Mouse (Mus musculus) myocyte (in vitro differentiated cells): ENCODE results near the gene Klk14. TPM values are rescaled to one million over a fixed set of nuclear protein-coding genes. Genes with fewer than 3 reads are reported as not detected.

ENCODE experiments used
- H3K27me3 ChIP-seq: one replicate; pipeline ENCODE4 v1.6.1; 2011; ENCODE audit not compliant: control insufficient read depth, insufficient read depth, insufficient read length
- H3K36me3 ChIP-seq: one replicate; pipeline ENCODE4 v1.6.1; 2011; ENCODE audit not compliant: control insufficient read depth, insufficient read depth
- H3K4me2 ChIP-seq: one replicate; pipeline ENCODE4 v1.6.1; 2011; ENCODE audit warnings: low read depth, control low read depth
- H3K4me3 ChIP-seq: one replicate; pipeline ENCODE4 v1.5.1; 2011; ENCODE audit warnings: mild to moderate bottlenecking, control low read depth, moderate library complexity
- H3K79me2 ChIP-seq: one replicate; pipeline ENCODE4 v1.6.1; 2011; ENCODE audit not compliant: control insufficient read depth, insufficient read depth
- H3ac ChIP-seq: one replicate; pipeline ENCODE4 v1.6.1; 2011; ENCODE audit not compliant: control insufficient read depth, insufficient read length
- CEBPB ChIP-seq: IDR thresholded peaks from 2 replicates; pipeline ENCODE4 v1.6.1; 2011; ENCODE audit warnings: mild to moderate bottlenecking, moderate library complexity; ENCODE audit not compliant: poor library complexity, insufficient read depth, severe bottlenecking
- E2F4 ChIP-seq: IDR thresholded peaks from one replicate; pipeline ENCODE4 v1.6.1; 2011; ENCODE audit warnings: mild to moderate bottlenecking, control low read depth, moderate library complexity; ENCODE audit not compliant: insufficient read depth
- MYOD1 ChIP-seq, 3 experiments: IDR thresholded peaks; one replicate each; pipeline ENCODE4 v1.6.1; 2011; ENCODE audit warnings: control low read depth in 2 of 3, low read depth in 2 of 3, mild to moderate bottlenecking in 2 of 3, moderate library complexity in 1 of 3; ENCODE audit not compliant: insufficient read length in 2 of 3, control insufficient read depth in 1 of 3
- MYOG ChIP-seq, 3 experiments: IDR thresholded peaks; one replicate each; pipeline ENCODE4 v1.6.1; 2011; ENCODE audit warnings: control low read depth in 2 of 3, low read depth in 2 of 3, mild to moderate bottlenecking in 2 of 3; ENCODE audit not compliant: insufficient read length in 2 of 3, control insufficient read depth in 1 of 3, insufficient read depth in 1 of 3
- POLR2A ChIP-seq: IDR thresholded peaks from one replicate; pipeline ENCODE4 v1.6.1; 2011; ENCODE audit warnings: low read depth, mild to moderate bottlenecking, control low read depth, moderate library complexity; ENCODE audit not compliant: insufficient read length
- POLR2AphosphoS2 ChIP-seq: IDR thresholded peaks from one replicate; pipeline ENCODE4 v1.6.1; 2011; ENCODE audit warnings: low read depth, control low read depth; ENCODE audit not compliant: insufficient read length
- REST ChIP-seq: IDR thresholded peaks from one replicate; pipeline ENCODE4 v1.6.1; 2011; ENCODE audit warnings: mild to moderate bottlenecking, control low read depth, moderate library complexity; ENCODE audit not compliant: insufficient read depth, insufficient read length
- SRF ChIP-seq: IDR thresholded peaks from one replicate; pipeline ENCODE4 v1.6.1; 2011; ENCODE audit warnings: low read depth; ENCODE audit not compliant: control insufficient read depth, insufficient read length
- TCF12 ChIP-seq: IDR thresholded peaks from one replicate; pipeline ENCODE4 v1.6.1; 2011; ENCODE audit warnings: mild to moderate bottlenecking, control low read depth; ENCODE audit not compliant: poor library complexity, insufficient read depth, severe bottlenecking
- TCF3 ChIP-seq: IDR thresholded peaks from one replicate; pipeline ENCODE4 v1.6.1; 2011; ENCODE audit warnings: low read depth, control low read depth; ENCODE audit not compliant: insufficient read length
- USF1 ChIP-seq: IDR thresholded peaks from one replicate; pipeline ENCODE4 v1.6.1; 2011; ENCODE audit warnings: low read depth, mild to moderate bottlenecking, control low read depth, moderate library complexity
- polyA plus RNA-seq: library from polyadenylated mRNA; unstranded; fragments of >200 nt; fragmentation: generic; extraction: Trizol; gene quantifications from one replicate; pipeline ENCODE4 v1.2.1, GENCODE M21; 2012; ENCODE audit warnings: missing spikeins

Gene Klk14
- polyA plus RNA-seq, 1 experiment = not detected

GRCm38 (mm10) chr7:43671064-43671808 lies 19.0 kb upstream of the Klk14 start:
- Histone ChIP-seq H3ac (peak overlapping the region; percentile 61), H3K27me3 (no peaks in the 10 kb centered on the region), H3K79me2 (peaks cover 20% of the 10 kb centered on the region), H3K4me3 (peak overlapping the region; percentile 61), H3K36me3 (peaks cover 4% of the 10 kb centered on the region), H3K4me2 (peak overlapping the region; percentile 72)
- no peak for TF ChIP-seq CEBPB
- no peak for TF ChIP-seq MYOD1 (IDR thresholded peaks at IDR 0.05; ENCODE audit: control insufficient read depth in 1 of 3, insufficient read length in 2 of 3, low read depth in 2 of 3)
- TF ChIP-seq POLR2AphosphoS2 = no peak
- TF ChIP-seq POLR2A = no peak
- TF ChIP-seq TCF12 = no peak
- no peak for TF ChIP-seq TCF3
- TF ChIP-seq SRF = no peak

DNA sequence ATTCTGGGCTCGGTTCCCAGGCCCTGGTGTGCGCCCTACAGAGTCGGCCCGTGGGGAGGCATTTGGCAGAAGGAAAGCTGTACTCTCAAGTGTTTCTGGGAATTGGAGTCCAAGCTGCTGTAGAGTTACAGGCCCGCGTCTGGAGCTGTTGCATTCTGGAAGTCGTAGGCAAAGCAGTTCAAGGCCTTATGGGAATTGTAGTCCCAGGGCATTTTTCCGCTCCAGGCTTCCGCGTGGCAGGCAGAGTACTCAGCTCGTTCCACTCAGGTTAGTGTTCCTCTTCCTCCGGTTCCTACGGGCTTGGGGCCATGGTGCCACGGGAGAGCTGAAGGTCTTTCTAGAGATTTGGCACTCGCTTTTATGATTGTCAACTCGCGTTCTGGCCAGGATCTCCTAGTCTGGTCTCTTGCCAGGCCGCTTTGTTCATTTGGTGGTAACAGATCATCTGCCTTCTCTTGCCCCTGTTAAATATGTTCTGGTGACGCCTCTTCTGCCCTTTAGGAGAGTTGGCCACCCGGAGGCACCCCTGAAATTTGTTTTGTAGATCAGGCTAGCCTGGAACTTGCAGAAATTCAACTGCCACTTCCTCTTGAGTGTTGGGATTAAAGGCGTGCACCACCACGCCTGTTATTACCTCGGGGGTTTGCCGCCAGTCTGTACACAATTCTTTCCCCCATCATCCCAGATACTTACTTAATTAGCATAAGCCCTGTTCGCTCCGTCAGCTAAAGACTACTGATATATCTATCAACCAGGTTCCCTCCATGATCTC lies 18.2 kb upstream of the Klk14 start, which contains the start of gene Ctu1:
Gene Ctu1 (plus strand): TSS at position 208 of the 772 bp plus-strand sequence.
- Histone ChIP-seq H3K4me3 (peak within 1 kb of the TSS; percentile 61), H3K79me2 (peaks cover 20% of the 10 kb centered on the region), H3K36me3 (peaks cover 5% of the 10 kb centered on the region), H3K27me3 (no peaks in the 10 kb centered on the region), H3K4me2 (peak within 1 kb of the TSS; percentile 82), H3ac (peak within 1 kb of the TSS; percentile 61)
- TF ChIP-seq POLR2A = peak; percentile 61
- TF ChIP-seq REST = no peak

DNA sequence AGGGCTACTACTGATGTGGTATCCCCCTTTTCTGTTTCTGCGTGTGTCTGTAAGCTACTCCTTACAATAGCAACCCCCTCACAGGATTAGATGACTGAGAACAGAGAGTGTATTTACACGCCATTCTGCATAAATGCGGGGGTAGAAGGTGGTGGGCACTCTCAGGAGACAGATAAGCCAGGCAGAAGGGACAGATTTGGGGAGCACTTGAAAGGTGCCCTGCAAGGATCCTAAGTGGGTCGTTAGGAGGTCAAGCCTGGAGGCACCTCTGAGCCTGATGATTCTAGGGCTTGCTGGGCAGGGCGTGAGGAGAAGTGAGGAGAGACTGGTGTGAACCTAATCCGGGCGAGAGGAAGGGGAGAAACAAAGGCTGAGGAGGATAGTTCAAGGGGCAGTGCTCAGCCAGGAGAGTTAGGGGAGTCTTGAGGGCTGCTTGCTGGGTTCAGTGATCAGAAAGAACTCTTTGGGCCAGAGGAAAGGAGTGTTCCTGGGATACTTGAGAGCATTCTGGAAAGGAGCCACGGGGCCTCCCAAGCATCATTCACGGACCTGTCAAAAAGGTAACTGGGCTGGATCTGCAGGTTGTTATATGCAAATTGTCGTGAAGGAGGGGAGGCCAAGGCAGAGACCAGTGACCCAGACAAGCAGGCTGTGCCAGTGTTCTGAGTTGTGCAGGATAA lies 17.5 kb upstream of the Klk14 start:
- no peak for TF ChIP-seq TCF3
- TF ChIP-seq POLR2A = no peak
- no peak for TF ChIP-seq SRF
- peaks cover 20% of the 10 kb centered on the region for H3K79me2 ChIP-seq
- no peaks in the 10 kb centered on the region for H3K27me3 ChIP-seq
- H3ac ChIP-seq = peak overlapping the region; percentile 61
- H3K36me3 ChIP-seq = peaks cover 10% of the 10 kb centered on the region
- H3K4me3 ChIP-seq = peak overlapping the region; percentile 61
- H3K4me2 ChIP-seq = peak overlapping the region; percentile 82

- no peak overlapping the region for H3ac ChIP-seq
- H3K79me2 ChIP-seq = peaks cover 20% of the 10 kb centered on the region
- H3K4me2 ChIP-seq = no peak overlapping the region
- H3K36me3 ChIP-seq = peaks cover 10% of the 10 kb centered on the region
- no peak overlapping the region for H3K4me3 ChIP-seq
- TF ChIP-seq CEBPB = no peak
- no peak for TF ChIP-seq E2F4
- TF ChIP-seq REST = no peak
- no peak for TF ChIP-seq POLR2A
- no peak for TF ChIP-seq POLR2AphosphoS2
- TF ChIP-seq MYOD1 (IDR thresholded peaks at IDR 0.05; ENCODE audit: control insufficient read depth in 1 of 3, insufficient read length in 2 of 3, low read depth in 2 of 3) = no peak
- no peak for TF ChIP-seq USF1
- TF ChIP-seq TCF12 = no peak
- TF ChIP-seq SRF = no peak
- no peaks in the 10 kb centered on the region for H3K27me3 ChIP-seq
Observed at GRCm38 (mm10) chr7:43675091-43675490, 15.1 kb upstream of the Klk14 start.

GRCm38 (mm10) chr7:43678517-43678916 lies 11.7 kb upstream of the Klk14 start:
- Histone ChIP-seq H3K27me3 (no peaks in the 10 kb centered on the region), H3ac (no peak overlapping the region), H3K4me3 (no peak overlapping the region), H3K79me2 (peaks cover 9% of the 10 kb centered on the region), H3K4me2 (no peak overlapping the region), H3K36me3 (peaks cover 10% of the 10 kb centered on the region)
- no peak for TF ChIP-seq MYOG (IDR thresholded peaks at IDR 0.05; ENCODE audit: control insufficient read depth in 1 of 3, insufficient read depth in 1 of 3, insufficient read length in 2 of 3, low read depth in 2 of 3)
- TF ChIP-seq MYOD1 (IDR thresholded peaks at IDR 0.05; ENCODE audit: control insufficient read depth in 1 of 3, insufficient read length in 2 of 3, low read depth in 2 of 3) = no peak
- TF ChIP-seq POLR2AphosphoS2 = no peak
- no peak for TF ChIP-seq CEBPB
- TF ChIP-seq E2F4 = no peak
